Mouse (Mus musculus) adrenal gland, postnatal 25 days (tissue): ENCODE measurements around the gene Fads2. TPM values are rescaled to one million over a fixed set of nuclear protein-coding genes. Genes with fewer than 3 reads are reported as not detected.

ENCODE experiments used
- DNase-seq: peaks from one replicate; pipeline ENCODE4 v3.0.0; 2021; ENCODE audit warnings: mixed read lengths
- total RNA-seq: library from RNA; stranded (reverse); gene quantifications from 2 replicates; pipeline ENCODE4 v1.2.3, GENCODE M21; 2021

Fads2 gene
- total RNA-seq, 1 experiment from 2014 or later, result 1,800 TPM

DNA sequence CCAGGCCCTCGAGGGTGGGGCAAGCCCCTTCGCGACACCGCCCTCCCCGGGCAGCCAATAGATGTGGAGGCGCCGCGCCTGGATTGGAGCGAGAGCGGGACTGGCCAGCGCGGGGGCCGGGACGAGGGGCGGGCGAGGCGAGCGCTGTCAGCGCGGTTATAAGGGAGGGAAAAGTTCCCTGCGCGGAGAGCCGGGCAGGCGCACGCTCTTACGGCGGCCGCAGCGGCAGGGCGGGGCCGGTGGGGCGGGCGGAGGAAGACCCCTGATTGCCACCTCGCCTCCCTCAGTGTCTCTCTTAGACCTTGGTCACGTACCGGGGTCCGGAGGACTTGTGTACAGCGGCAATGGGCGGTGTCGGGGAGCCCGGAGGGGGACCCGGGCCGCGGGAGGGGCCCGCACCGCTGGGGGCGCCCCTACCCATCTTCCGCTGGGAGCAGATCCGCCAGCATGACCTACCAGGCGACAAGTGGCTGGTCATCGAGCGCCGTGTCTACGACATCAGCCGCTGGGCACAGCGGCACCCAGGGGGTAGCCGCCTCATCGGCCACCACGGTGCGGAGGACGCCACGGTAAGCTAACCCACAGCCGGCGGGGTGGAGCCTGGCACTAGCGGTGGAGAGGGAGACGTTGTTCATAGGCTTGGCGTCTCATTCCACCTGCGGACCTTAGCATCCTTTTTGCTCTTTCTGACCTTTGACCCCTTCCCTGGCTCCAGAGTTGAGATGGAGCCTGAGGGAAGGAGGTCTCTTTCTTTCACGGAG lies 60.0 kb downstream of the Fads2 start, which contains the start of gene Fads3:
TSS of gene Fads3 (plus strand) at position 182 of the 761 bp plus-strand sequence.
- DNase-seq, result peak; percentile 85

DNA sequence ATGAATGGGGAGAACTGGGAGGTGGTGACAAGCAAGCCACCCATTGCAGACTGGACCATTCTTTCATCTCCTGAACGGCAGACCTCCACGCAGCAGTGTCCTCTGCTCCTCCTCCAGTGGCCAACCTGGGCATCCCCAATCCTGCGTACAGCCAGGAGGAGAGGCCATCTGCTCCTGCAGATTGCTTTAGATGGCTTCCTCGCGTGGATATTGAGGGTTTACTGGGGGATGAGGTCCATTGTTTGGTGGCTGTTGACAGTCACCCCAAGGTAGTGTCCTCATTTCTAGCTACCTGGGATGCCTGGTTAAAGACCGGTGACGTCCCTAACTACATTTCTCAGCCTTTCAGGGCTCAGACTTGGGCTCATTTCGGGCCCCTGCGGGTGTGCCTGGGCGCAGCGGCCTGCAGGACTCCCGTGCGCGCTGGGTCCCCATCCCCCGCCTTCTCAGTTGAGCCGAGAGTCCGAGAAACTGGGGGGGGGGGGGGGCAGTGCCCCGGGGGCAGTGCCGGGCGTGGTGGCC lies 60.6 kb downstream of the Fads2 start:
- no peak for DNase-seq

DNA sequence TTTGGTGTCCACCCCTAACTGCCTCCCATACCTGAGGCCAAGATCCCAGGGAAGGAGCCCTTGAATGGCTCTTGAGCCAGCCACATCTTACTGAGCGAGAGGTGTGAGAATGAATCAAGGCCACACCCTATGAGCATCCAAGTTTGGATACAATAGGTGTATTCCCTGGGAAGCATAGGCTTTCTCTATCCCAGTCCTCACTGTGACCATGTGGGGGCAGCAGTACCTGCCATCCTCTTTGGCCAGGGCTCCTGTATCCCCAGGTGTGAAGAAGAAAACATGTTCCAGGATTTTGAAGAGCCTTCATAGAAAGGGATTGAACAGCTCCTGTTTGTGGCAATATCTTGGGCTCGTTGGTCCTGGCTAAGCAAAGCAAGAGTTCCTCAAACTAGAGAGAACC lies 61.9 kb downstream of the Fads2 start:
- no peak for DNase-seq

DNA sequence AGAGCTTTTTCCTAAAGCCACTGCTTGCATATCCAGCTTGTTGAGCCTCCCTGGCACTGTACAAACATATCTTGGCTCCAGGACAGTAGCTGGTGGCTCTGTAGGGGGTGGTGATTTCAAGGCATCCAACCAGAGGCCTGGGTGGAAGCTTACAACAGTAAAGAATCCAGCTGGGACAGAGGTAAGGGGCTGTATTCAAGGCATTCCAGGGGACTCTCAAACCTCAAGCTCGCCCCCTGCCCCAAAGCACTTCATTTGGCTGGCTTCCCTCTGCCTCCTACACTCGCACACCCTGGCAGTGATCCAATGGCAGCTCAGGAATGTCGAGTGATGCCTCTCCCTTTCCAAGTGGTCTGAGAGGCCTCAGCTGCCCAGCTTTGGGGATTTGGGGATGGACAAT lies 62.6 kb downstream of the Fads2 start:
- no peak for DNase-seq

DNA sequence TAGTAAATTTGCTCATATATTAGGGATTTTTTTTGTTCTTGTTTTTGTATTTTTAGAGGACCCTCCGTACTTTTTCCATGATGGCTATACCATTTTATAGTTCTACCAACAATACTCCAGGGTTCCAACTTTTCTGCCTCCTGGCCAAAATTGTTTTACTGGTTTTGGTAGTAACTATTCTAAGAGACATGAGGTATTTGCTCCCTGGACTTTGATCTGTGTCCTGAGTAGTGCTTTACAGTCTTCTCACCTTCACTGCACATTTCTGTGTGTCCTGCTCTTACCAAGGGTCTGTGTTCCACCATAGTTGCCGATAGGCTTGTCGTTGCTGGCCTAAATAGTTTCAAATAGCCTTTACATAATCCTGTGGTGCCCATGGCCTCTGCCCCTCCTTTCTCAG lies 63.2 kb downstream of the Fads2 start:
- no peak for DNase-seq

DNA sequence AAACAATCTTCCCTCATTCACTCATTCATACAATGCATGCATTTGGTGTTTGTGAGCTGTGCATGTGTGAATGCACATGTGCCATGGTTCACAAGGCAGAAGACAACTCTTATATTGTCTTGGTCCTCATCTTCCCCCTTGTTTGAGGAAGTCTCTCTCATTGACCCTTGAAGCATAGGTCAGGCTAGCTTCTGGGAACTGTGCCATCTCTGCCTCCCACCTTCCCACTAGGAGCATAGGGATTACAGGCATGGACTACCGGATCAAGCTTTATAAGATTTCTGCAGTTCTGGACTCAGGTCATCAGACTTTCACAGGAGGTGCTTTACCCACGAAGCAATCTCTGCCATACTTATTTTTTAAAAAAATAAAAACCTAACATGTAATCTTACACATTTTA lies 64.0 kb downstream of the Fads2 start:
- no peak for DNase-seq

DNA sequence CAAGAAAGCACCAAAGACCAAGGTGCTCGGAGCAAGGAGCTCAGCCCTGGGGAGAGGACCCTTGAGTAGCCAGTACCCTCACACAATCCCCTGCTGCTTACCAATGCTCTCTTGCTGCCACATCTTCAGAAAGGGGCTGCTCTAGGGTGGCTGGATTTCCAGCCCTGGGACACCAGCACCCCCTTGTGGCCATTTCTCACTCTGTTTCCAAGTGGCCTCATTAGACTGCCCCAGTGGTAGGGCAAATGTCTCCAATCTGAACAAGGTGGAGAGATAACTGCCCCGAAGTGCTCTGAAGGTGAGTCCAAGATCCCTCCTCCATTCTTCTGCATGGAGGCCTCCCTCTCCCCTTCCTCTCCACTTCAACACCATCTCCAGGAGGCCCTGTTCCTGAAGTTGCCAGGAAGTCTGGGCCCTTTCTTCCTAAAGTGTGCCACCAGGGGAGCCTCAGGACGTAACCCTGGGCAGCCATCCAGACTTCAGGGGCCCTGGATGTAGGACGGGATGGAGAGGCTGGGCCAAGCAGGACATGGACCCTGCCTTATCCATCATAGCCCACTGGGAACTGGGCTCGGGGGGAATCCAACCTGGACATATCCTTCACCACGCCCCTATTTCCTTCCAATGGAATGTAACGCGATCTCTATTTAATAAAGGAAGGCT lies 66.6 kb downstream of the Fads2 start:
- peak; percentile 86 for DNase-seq

DNA sequence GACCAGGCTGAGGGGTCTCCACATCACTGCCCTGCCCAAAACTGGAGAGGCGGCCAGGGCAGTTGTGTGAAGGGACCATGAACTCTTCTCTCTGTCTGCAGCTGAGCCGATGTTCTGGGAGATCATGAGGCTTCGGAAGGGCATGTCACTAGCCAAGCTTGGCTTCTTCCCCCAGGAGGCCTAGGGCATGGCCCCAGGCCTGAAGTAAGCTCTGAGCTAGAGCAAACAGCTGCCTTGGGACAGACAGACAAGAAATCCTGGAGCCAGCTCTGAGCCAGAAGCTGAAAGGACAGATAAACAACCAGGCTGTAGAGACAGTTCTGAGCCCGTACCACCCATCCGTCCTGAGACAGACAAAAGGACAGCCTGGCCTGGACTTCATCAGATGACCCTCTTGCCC lies 67.2 kb downstream of the Fads2 start:
- DNase-seq, result no peak

DNA sequence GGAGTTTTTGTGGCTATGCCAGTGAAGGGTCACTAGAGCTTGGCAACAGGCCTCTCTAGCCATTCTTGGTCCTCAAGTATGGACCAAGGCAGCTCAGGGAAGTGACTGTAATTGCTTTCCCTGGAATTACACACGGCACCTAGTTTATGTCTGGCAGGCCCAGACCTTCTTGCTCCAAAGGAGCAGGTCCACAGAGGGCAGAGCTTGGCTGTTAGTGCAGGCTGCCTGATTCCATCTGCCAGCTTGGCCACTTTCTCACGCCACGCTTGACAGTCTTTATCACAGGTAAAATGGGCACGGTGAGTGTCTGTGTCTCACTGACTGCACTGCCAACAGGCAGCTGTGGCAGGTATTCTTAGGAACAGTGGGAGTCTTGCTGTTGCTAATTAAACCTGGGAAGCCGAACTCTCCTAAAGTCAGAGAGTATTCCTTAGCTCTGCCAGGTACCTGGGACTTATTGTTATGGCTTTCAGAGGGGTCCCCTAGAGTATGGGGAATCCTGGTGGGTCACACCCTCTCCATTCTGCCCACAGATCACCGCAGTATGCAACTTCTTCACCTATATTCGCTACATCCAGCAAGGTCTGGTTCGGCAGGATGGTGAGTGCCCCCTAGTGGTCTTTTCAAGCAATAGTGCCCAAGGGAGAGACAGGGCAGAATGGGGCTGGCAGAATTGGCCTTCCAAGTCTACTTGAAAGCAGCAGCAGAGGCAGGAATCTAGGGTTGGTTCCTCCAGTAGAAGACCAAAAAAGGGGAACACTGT lies 68.2 kb downstream of the Fads2 start:
- peak; percentile 54 for DNase-seq

DNA sequence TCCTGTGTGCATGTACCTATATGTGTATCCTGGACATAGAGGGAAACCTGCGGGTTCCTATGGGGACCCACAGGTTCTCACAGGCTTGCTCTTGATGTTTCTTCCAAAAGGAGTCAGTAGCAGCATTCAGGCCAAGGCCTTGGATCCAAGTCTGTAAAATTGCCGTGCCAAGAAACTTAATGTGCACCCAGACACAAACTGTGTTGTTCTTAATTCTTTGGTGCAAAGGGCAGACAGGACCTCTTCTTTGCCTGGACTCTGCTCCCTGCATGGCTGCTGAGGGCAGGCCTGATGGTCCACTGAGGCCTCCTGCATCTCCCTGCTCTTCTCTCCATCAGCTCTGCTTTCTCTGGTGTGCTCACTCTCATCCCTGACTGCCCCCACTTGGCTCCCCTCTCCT lies 71.8 kb downstream of the Fads2 start:
- DNase-seq, result no peak

DNA sequence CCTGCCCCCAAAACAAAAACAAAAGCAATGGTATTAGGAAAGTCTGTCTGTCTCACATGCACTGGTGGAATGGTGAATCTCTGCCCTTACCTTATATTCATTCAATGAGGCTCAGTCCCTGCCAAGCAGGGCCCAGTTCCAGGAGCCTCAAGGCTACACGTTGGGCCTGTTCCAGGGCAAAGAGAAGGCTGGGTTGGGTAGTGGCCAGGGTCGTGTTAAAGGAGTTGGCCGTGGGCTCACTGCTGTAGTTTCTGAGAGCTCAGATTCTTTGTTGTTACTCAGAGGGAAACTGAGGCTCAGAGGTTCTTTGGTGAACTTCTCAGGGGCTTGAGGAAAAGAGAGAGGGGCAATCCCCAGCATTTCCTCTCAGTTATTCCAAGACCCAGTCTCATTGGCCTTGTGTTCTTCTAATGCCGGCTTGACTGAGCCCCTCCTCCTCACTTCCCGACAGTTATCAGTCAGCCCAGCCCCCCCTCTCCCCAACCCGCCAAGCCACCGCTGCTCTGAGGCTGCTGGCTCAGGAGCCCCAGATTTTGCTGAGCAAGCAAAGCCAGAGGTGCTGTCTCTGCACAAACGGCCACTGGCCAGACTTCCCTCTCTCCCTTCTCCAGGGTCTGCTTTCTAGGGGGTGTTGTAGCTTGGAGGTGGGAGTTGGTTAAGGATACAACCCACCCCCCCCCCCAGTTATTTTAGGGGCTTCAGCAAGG lies 76.2 kb downstream of the Fads2 start:
- DNase-seq, result peak; percentile 87

DNA sequence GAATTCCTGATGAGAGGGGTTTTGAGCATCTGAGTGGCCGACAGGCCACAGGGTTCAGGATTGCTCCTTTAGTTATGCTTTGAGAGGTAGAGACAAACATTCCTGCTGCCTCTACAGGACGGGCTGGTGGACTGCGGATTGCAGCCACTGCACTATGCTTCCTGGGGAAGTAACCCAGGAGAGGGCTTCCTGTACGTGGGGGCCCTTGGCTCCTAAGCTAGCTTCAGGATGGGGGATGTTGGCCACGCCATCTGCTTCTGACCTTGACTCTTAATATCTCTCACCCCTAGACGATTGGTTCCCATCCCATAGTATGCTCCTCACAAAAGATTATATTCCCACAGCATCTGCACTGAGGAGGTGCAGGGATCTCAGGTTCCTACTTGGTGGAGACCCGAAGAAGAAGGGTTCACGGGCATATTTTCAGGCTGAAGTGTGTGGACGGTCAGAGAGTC lies 78.2 kb downstream of the Fads2 start:
- DNase-seq, result no peak

DNA sequence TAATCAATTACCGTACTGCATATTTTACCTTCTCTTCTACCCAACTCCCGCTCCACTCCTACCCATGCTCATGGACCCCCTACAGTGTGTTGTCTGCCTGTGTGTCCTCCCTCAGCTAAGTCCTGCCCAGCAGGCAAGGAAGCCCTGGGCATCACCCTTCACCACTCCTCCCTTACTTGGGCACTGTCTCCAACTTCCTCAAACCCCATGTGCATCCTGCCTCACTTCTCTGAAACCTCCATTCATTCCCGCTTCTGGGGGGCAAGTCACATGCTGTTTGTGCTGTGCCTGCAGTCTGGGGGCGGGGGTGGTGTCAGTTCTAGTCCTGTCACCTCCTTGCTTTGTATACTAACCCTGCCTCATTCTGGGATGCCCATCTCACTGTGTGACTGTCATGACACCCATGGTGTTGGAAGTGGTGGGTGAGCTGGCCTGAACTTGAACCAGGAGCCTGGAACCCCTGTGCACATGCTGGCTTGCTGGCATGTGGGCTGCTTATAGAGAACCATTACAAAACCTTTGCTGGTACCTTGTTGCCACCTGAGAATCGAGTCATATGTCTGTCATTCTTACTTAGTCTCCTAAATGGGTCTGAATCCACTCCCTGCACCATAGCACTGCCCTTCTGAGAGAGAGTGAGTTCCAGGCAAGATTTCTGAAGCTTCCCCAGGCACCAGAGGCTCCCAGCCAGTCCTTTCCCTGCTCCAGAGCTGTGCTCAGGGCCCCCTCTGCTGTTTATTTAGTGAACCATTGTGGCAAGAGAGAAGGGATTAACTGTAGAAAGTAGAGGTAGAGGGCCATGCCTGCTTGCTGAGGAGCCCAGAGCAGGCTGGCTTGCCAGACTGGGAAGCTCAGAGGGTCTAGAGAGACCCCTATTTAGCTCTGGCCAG lies 78.9 kb downstream of the Fads2 start:
- DNase-seq, result no peak

DNA sequence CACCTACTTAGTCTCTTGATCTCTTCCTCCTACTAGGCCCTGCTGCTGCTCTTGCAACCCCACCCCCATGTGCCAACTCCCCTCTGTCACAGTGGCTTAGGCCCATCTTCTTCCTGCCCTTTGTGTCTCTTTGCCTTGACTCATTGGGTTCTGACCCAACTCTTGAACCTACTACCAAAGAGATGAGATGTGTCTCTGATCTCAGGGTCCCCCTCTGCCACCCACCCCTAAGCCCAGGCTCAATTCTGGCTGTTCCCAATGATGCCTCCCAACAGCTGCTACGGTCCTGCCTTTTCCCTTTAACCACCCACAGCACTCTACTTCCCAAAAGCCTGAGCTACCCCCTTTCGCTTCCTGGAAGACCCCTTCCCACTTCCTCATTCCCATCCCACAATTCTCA lies 79.6 kb downstream of the Fads2 start:
- DNase-seq, result no peak

DNA sequence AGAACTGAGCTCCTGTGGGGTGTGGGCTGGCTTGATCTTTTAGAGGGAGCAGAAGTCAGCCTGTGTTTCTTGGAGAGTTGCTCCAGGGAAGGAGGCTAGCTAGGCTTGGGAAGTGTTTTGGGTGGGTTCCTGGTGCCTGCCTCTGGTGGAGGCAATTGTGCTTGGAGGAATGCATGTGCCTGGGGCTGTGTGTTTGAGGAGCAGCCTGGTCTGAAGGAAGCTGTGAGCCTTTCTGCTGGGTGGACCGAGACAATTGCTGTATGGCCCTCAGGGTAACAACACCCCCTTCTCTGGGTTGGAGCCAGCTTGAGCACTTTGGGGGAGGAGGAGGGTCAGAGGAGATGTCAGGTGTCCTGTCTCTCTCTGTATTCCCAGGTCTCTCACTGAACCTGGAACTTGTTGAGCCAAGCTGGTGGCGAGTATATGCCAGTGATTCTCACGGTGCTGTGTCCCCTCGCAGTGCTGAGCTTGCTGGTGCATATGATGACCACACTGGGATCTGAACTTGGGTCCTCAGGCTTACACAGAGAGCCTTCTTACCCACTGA lies 82.3 kb downstream of the Fads2 start:
- DNase-seq, result no peak

DNA sequence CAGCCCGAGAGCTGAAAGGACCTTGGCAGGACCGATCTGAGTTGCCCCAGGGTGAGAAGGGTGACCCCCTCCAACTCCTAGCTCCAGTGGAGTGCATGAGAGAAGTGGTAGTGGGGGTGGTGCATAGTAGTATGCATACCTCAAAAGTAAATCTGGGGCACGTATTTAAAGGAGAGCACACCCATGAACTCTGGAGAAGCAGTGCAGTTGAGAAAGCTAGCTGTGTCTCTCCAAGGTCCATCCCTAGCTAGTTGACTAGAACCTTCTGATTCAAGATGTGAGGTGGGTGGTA lies 83.1 kb downstream of the Fads2 start:
- no peak for DNase-seq

DNA sequence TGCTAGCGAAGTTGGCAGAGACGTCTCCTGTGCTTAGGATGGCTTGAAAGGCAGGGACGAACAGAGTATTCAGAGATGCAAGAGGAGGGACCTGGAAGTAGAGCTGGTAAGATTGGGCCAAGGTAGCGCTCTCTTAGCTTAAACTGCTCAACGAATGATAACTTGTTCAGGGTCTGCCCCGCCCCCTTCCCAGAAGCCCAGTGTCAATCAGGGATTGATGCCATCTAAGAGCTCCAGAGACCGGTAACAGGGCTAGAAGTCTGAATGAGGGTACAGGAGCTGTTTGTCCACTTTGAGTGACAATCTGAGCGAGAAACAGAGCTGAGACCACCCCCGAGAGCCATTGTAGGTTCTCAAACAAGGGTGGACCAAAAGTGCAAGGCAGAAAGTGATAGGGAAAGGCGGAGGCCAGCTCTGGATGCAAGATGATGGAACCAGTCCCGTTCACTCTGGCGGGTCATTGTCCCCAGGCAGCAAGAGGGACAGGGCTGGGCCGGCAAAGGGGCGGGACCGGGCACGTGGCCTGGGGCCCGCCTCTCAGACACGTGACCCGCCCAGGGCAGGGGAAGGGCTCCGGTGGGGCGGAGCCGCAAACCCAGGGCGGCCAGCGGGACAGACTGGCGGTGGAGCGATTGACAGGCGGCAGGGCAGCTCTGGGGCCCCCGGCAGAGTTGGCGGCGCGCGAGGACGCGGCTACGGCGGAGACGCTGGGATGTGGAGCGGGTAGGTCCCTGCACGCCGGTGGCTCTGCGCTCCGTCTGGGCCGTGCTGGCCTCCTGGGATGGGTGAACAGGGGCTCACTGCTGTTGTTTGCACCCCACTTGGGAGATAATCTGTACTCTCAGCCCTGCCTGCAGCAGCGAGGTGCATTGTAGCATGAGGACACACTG lies 83.7 kb downstream of the Fads2 start:
- peak; percentile 95 for DNase-seq

DNA sequence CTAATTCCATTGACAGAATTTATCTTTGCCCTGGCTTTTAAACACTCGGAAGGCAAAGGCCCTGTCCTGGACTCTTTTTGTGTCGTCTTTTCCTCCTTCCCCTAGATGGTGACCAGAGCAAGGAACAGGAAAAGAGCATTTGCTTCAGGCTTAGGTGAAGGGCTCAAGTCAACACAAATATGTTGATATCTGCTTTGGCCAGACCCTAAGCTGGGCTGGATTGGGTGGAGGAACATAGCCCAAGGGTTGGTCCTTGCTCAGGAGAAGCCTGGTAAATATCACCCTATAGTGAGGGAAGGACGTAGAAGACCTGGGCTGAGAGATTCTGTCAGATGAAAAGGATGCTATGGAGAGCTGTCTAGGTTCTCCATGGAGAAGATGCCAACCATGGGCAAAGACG lies 85.4 kb downstream of the Fads2 start:
- DNase-seq, result no peak

DNA sequence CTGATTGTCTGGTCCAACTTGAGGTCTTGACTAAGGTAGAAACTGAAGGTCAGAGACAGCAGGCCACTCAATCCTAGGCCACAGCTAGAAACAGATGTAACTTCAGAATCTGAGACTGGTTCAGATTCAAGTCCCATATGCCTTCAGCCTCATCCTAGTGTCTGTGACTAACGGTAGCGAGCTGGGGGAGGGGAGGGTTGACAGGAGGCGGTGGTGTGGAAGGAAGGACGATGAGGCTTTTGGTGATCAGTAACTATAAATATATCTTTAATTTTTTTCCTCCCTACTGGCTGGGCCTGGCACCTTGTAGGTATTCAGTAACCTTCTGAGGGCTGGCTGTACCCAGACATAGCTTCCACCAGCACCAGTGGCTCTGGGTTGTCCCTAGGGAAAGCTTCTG lies 86.1 kb downstream of the Fads2 start:
- DNase-seq, result no peak

DNA sequence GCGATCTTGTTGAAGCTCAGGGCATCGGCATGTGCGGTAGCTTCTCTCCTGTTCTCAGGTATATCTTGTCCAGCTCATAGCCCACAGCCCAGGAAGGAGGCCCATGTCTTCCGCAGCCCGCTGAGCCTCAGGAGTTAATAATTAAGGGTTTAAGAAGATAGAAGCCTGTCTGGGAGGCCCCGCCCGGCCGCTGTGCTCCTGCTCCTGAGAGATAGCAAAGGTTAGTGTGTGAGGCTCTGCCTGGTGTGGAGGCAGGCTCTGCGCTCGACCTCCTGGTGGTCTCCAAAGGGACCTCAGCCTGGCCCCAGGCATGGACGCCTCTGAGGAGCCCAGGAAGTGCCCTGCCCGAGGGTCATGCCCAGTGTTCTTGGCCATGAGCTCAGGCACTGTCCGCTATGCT lies 86.7 kb downstream of the Fads2 start:
- no peak for DNase-seq
